Mouse (Mus musculus): ENCODE measurements at regions not wholly inside any gene's neighbourhood (a gene's known extent, or its start where the extent isn't known, plus 50 kb on each side); places are given as distances from the start of the nearest gene placed in this dataset.

DNA sequence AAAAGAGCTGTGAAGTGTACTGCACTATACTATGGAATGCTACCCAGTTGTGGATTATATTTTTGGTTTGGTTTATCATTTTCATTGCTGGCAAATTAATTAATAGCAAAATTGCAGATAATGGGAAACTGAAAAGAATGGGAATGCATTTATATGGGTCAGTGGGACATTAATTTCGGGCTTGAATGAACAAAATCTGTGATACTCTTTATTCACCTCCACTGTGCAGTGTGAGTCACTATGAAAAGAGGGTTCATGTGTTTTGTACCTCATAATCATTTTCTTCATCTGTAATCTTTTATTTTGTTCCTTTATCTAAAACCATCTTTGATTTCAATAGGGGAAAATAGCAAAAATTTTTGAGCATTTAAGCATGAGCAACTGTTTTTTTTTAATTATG, 983.5 kb downstream of the Otol1 start:
- TF ChIP-seq CTCF (IDR thresholded peaks at IDR 0.05; ENCODE audit: borderline replicate concordance, insufficient read depth, low read depth, low read length) (no peak), POLR2A (IDR thresholded peaks at IDR 0.05; ENCODE audit: borderline replicate concordance, insufficient read depth, low read length) (no peak)

Data from cerebellum, adult 2 months (tissue).